Mouse (Mus musculus) adrenal gland, adult 18-20 months (tissue): Measurements from ENCODE around the gene Capn10. TPM values are rescaled to one million over a fixed set of nuclear protein-coding genes. Genes with fewer than 3 reads are reported as not detected.

Experiments
- DNase-seq, 2 experiments: peaks; one replicate each; pipeline ENCODE4 v3.0.0; 2021 to 2022; ENCODE audit warnings: low spot score in 2 of 2
- long read RNA-seq, 2 experiments: library from polyadenylated mRNA; stranded (forward); transcript quantifications; one replicate each; pipeline ENCODE4 v2.0.0; 2021
- total RNA-seq, 2 experiments: library from RNA; stranded (reverse); gene quantifications; 1 replicate in 1 of 2; 2 replicates in 1 of 2; pipeline ENCODE4 v1.2.3; 2021

Capn10 gene
- 10 to 100 TPM; 14.5 to 16.8 TPM for total RNA-seq
- long read RNA-seq, experiment 1, transcript Capn10-201 (12 exons, 2,902 nt): major isoform, 10 of 14 reads
- long read RNA-seq, experiment 1, partial matches to known transcripts: 0 of 14 reads
- long read RNA-seq, experiment 1, other reads (novel, unspliced or antisense): 3 of 14 reads
- long read RNA-seq, experiment 2, transcript Capn10-201 (12 exons, 2,902 nt): major isoform, 25 of 46 reads
- long read RNA-seq, experiment 2, transcript Capn10-202 (4 exons, 1,268 nt): minor isoform, 15 of 46 reads
- long read RNA-seq, experiment 2, partial matches to known transcripts: 4 of 46 reads
- long read RNA-seq, experiment 2, other reads (novel, unspliced or antisense): 2 of 46 reads

- peak; percentile 81 to 86 for DNase-seq
These were observed at the start of gene Capn10 for GRCm38 (mm10) chr1:92934182-92934827. Gene Capn10, plus strand, starts transcription at chr1:92934376.

- DNase-seq: no peak
These were observed 45.1 kb upstream of the Capn10 start for GRCm38 (mm10) chr1:92888901-92889655.

- DNase-seq: no peak
These were observed 41.4 kb upstream of the Capn10 start for GRCm38 (mm10) chr1:92892791-92893190.

GRCm38 (mm10) chr1:92893896-92894295, 40.3 kb upstream of the Capn10 start:
- DNase-seq: no peak

GRCm38 (mm10) chr1:92895089-92895488, 39.1 kb upstream of the Capn10 start:
- DNase-seq: peak; percentile 62 to 68

GRCm38 (mm10) chr1:92902786-92903185, 31.4 kb upstream of the Capn10 start, which contains the start of gene Ankmy1:
Gene Ankmy1, minus strand, starts transcription at chr1:92902906.
- peak; percentile 42 to 47 for DNase-seq

GRCm38 (mm10) chr1:92903627-92904026, 30.5 kb upstream of the Capn10 start:
- DNase-seq: no peak

GRCm38 (mm10) chr1:92905703-92906310, 28.4 kb upstream of the Capn10 start:
- DNase-seq: no peak

- DNase-seq: peak; percentile 81 to 82
These were observed 27.2 kb upstream of the Capn10 start, which contains the start of gene Dusp28 for GRCm38 (mm10) chr1:92906779-92907631. Gene Dusp28, plus strand, starts transcription at chr1:92906981.

- no peak for DNase-seq
These were observed 26.4 kb upstream of the Capn10 start for GRCm38 (mm10) chr1:92907632-92908360.

GRCm38 (mm10) chr1:92908664-92909063, 25.5 kb upstream of the Capn10 start:
- no peak for DNase-seq

GRCm38 (mm10) chr1:92909068-92909467, 25.1 kb upstream of the Capn10 start:
- DNase-seq: no peak

GRCm38 (mm10) chr1:92910239-92910885, 23.8 kb upstream of the Capn10 start, which contains the start of gene Rnpepl1:
Gene Rnpepl1, plus strand, starts transcription at chr1:92910783.
- DNase-seq: peak; percentile 77 to 79

GRCm38 (mm10) chr1:92910925-92911720, 23.1 kb upstream of the Capn10 start:
- peak; percentile 65 to 66 for DNase-seq

- DNase-seq: no peak
These were observed 22.4 kb upstream of the Capn10 start for GRCm38 (mm10) chr1:92911721-92912138.

GRCm38 (mm10) chr1:92912286-92912685, 21.9 kb upstream of the Capn10 start:
- DNase-seq: no peak

- DNase-seq: no peak
These were observed 19.9 kb upstream of the Capn10 start for GRCm38 (mm10) chr1:92914239-92914638.

GRCm38 (mm10) chr1:92914993-92915392, 19.2 kb upstream of the Capn10 start:
- DNase-seq: no peak
